Mouse (Mus musculus): ENCODE measurements around the gene Ube2n. TPM values are rescaled to one million over a fixed set of nuclear protein-coding genes. Genes with fewer than 3 reads are reported as not detected.

Gene Ube2n
- polyA plus RNA-seq, 1 experiment from 2014 or later: 365 TPM

DNA sequence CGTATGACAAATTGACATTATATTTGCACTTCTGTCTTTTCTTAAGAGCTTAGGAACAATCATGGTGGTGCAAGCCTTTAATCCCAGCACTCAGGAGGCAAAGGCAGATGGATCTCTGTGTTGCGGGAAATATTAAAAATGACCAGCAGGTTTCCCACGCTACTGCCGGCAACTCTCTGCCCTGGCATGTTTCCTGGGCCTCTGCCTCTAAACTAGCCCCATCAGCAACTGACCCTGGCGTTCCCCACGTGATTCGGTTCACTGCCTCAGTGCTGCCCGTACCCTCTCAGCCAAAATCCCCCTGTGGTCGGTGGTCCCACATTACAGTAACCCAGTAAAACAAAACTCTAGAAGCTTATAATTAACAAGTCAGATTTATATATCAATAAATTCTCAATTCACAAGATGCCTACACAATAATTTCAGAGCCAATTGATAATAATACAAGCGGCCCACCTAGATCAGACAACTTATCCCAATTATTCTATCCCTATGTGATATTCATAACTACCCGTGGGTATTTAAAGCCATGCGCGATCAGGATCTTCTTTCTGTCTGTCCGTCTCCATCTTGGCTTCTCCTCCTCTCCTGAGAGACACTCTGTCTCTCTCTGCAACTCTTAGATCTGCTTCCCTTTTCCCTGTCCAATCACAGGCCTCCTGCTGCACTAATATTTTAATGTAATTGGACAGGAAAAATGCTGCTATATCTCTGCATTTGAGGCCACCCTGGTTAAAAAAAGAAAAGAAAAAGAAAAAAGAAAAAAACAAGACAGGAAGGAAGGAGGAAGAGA, 11.3 kb upstream of the Ube2n start:
- Histone ChIP-seq H3K9ac (no peak overlapping the region), H3K27me3 (no peaks in the 10 kb centered on the region), H3K36me3 (no peaks in the 10 kb centered on the region), H3K4me3 (no peak overlapping the region), H3K4me2 (no peak overlapping the region), H3K27ac (replicated peaks) (no peak overlapping the region), H3K9me3 (no peaks in the 10 kb centered on the region), H3K4me1 (replicated peaks) (peaks cover 10% of the 10 kb centered on the region)
- 90% methylated on average over 14 of the region's 14 CpGs for WGBS
- ATAC-seq (ENCODE audit: low FRiP score, low read depth): no peak

GRCm38 (mm10) chr10:95504341-95504740, 10.6 kb upstream of the Ube2n start:
- no peak overlapping the region for H3K4me2 ChIP-seq
- H3K4me1 ChIP-seq (replicated peaks): peaks cover 10% of the 10 kb centered on the region
- no peak overlapping the region for H3K27ac ChIP-seq (replicated peaks)
- H3K27me3 ChIP-seq: no peaks in the 10 kb centered on the region
- no peak for ATAC-seq (ENCODE audit: low FRiP score, low read depth)
- H3K4me3 ChIP-seq: no peak overlapping the region
- WGBS: 54% methylated on average over 1 of the region's 1 CpGs
- no peaks in the 10 kb centered on the region for H3K36me3 ChIP-seq
- no peaks in the 10 kb centered on the region for H3K9me3 ChIP-seq
- H3K9ac ChIP-seq: no peak overlapping the region

GRCm38 (mm10) chr10:95508126-95508525, 6.8 kb upstream of the Ube2n start:
- Histone ChIP-seq H3K4me3 (no peak overlapping the region), H3K9me3 (no peaks in the 10 kb centered on the region), H3K27ac (replicated peaks) (no peak overlapping the region), H3K9ac (no peak overlapping the region), H3K4me1 (replicated peaks) (no peaks in the 10 kb centered on the region), H3K36me3 (no peaks in the 10 kb centered on the region), H3K4me2 (no peak overlapping the region), H3K27me3 (no peaks in the 10 kb centered on the region)
- WGBS: 88% methylated on average over 8 of the region's 8 CpGs
- ATAC-seq (ENCODE audit: low FRiP score, low read depth): no peak

DNA sequence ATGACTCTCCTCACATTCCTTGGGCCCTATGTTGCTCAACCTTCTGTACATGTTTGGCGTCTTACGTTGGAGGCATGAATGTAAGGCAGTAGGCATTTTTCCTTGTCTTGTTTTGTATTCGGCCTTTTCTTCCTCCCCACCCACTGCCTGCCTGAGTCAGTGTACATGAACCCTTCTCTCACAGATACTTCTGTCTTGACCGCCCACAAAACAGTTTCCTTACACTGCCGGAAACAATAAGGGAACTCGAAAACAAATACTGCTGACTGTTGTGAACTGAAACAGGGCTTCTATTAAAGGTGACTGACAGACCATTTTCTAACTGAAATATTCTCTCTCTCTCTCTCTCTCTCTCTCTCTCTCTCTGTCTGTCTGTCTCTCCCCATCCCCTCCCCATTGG, 6.2 kb upstream of the Ube2n start:
- H3K27me3 ChIP-seq: no peaks in the 10 kb centered on the region
- H3K36me3 ChIP-seq: no peaks in the 10 kb centered on the region
- peaks cover 1% of the 10 kb centered on the region for H3K4me1 ChIP-seq (replicated peaks)
- ATAC-seq (ENCODE audit: low FRiP score, low read depth): no peak
- no peak overlapping the region for H3K9ac ChIP-seq
- 69% methylated on average over 6 of the region's 6 CpGs for WGBS
- H3K27ac ChIP-seq (replicated peaks): no peak overlapping the region
- no peak overlapping the region for H3K4me3 ChIP-seq
- no peak overlapping the region for H3K4me2 ChIP-seq
- no peaks in the 10 kb centered on the region for H3K9me3 ChIP-seq

- no peak overlapping the region for H3K4me2 ChIP-seq
- no peaks in the 10 kb centered on the region for H3K9me3 ChIP-seq
- no peak overlapping the region for H3K9ac ChIP-seq
- no peaks in the 10 kb centered on the region for H3K36me3 ChIP-seq
- 71% methylated on average over 3 of the region's 3 CpGs for WGBS
- no peak overlapping the region for H3K27ac ChIP-seq (replicated peaks)
- no peak for ATAC-seq (ENCODE audit: low FRiP score, low read depth)
- H3K4me1 ChIP-seq (replicated peaks): peaks cover 6% of the 10 kb centered on the region
- H3K4me3 ChIP-seq: no peak overlapping the region
- H3K27me3 ChIP-seq: no peaks in the 10 kb centered on the region
These were observed 5.7 kb upstream of the Ube2n start for GRCm38 (mm10) chr10:95509263-95509662.

DNA sequence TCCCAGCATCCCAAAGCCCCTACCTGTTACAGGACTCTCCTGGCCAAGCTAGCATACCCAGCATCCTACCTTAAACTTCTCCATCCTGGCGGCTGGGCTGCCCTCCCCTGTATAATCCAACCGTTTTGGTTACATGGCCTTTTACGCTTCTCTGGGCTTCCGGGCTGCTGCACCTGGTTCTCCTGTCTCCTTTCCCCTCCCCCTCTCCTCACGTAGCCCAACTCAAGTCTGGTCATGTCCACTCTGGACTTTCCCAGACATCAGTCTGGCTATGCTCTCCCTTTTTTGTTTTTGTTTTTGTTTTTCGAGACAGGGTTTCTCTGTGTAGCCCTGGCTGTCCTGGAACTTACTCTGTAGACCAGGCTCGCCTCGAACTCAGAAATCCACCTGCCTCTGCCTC, 2.3 kb upstream of the Ube2n start:
- H3K9ac ChIP-seq: no peak overlapping the region
- peaks cover 19% of the 10 kb centered on the region for H3K4me1 ChIP-seq (replicated peaks)
- H3K9me3 ChIP-seq: no peaks in the 10 kb centered on the region
- ATAC-seq (ENCODE audit: low FRiP score, low read depth): no peak
- no peaks in the 10 kb centered on the region for H3K36me3 ChIP-seq
- WGBS: 89% methylated on average over 8 of the region's 8 CpGs
- no peaks in the 10 kb centered on the region for H3K27me3 ChIP-seq
- H3K27ac ChIP-seq (replicated peaks): no peak overlapping the region
- H3K4me2 ChIP-seq: no peak overlapping the region
- no peak overlapping the region for H3K4me3 ChIP-seq

DNA sequence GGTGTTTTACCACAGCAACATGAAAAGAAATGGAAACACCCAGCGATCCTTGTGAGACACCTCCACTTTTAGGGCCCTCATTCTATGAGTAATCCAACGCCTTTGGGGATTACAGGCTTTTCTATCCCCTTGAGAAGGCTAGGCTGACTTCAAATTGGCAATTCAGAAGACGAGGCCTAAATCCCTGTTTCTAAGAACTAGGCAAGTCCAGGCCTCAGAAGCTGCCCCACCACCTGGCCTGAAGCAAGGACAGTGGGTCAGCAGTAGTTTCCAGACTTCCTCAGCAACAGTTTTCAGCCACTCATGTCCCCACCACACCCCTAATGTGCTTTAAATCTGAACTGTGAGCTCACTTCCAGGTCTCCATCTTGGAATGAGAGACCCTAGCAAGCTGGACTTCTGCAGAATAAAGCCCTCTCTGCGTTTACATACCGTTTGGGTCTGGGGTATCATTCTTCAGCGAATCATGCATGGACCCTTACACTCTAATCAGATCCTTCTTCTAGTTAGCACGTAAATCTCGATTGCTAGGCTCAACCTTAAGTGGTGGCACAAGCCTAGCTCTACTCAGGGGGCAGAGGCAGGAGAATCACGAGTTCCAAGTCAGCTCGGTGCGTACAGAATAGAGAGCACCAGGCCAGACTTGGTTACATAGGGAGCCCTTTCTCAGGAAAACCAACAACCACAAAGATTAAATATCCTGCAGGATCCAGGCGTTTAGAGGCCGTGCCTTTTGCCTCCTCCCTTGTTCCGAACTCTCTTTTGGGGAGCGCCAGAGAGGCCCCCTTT, 983 bp upstream of the Ube2n start:
- no peaks in the 10 kb centered on the region for H3K9me3 ChIP-seq
- ATAC-seq (ENCODE audit: low FRiP score, low read depth): peak; percentile 24; the same call in 1 of the 2 replicates
- no peaks in the 10 kb centered on the region for H3K36me3 ChIP-seq
- H3K4me1 ChIP-seq (replicated peaks): peaks cover 29% of the 10 kb centered on the region
- H3K4me3 ChIP-seq: peak overlapping the region; percentile 91
- peak overlapping the region; percentile 62 for H3K4me2 ChIP-seq
- H3K27ac ChIP-seq (replicated peaks): peak overlapping the region; percentile 94
- no peaks in the 10 kb centered on the region for H3K27me3 ChIP-seq
- 30% methylated on average over 15 of the region's 15 CpGs for WGBS
- H3K9ac ChIP-seq: peak overlapping the region; percentile 55

- Histone ChIP-seq H3K9ac (peak overlapping the region; percentile 91), H3K27ac (replicated peaks) (peak overlapping the region; percentile 94), H3K4me3 (peak overlapping the region; percentile 91), H3K27me3 (no peaks in the 10 kb centered on the region), H3K9me3 (no peaks in the 10 kb centered on the region), H3K36me3 (no peaks in the 10 kb centered on the region), H3K4me1 (replicated peaks) (peaks cover 33% of the 10 kb centered on the region), H3K4me2 (peak overlapping the region; percentile 75)
- ATAC-seq (ENCODE audit: low FRiP score, low read depth): no peak
- under 1% methylated on average over 74 of the region's 80 CpGs for WGBS
These were observed 467 bp downstream of the Ube2n start for GRCm38 (mm10) chr10:95515293-95515931.

DNA sequence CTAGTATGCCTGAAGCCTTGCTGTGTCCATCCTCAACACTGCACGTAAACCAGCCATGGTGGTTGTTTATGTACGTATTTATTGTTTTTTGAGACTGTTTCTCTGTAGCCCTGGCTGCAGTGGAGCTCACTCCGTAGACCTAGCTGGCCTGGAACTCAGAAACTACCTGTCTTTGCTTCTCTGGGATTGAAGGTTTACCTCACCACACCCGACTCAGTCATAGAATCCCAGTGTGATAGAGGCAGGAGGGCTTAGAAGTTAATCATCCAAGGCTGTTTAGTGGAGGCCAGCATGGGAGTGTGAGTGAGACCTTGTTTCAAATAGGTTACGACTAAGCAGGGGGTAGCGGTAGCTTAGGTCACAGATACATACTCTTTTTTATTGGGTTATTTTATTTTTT, 2.7 kb downstream of the Ube2n start:
- no peaks in the 10 kb centered on the region for H3K36me3 ChIP-seq
- 91% methylated on average over 6 of the region's 6 CpGs for WGBS
- no peak overlapping the region for H3K9ac ChIP-seq
- H3K9me3 ChIP-seq: no peaks in the 10 kb centered on the region
- ATAC-seq (ENCODE audit: low FRiP score, low read depth): no peak
- no peak overlapping the region for H3K4me3 ChIP-seq
- no peak overlapping the region for H3K4me2 ChIP-seq
- peaks cover 33% of the 10 kb centered on the region for H3K4me1 ChIP-seq (replicated peaks)
- no peaks in the 10 kb centered on the region for H3K27me3 ChIP-seq
- H3K27ac ChIP-seq (replicated peaks): no peak overlapping the region

DNA sequence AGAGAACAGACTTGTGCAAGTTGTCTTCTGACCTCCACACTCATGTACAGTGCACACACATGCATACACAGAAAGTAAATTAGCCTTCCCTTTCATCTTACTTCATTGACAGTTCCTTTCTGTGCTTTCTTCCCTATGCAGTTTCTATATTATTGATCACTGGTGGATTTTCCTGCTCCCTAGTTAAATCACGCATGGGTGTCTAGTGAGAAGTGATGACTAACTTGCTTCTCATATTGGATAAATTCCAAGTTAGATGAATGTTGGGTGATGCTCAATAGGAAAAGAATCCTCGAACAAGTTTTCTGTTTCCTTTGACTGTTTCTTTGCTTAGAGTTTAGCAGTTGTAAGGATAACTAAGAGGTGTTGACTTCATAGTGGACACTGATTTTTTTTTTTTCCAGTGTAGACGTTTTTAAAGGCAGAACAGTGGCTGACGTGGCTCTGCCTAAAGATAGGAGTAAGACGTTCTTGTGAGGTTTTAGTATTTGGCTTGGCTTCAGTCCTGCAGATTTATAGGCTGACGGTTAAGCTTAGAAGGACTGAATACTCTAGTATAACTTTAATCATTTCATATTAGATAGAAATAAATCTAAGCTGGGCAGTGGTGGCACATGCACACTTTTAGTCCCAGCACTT, 10.2 kb downstream of the Ube2n start:
- no peaks in the 10 kb centered on the region for H3K9me3 ChIP-seq
- 80% methylated on average over 6 of the region's 6 CpGs for WGBS
- no peak overlapping the region for H3K4me2 ChIP-seq
- no peaks in the 10 kb centered on the region for H3K36me3 ChIP-seq
- ATAC-seq (ENCODE audit: low FRiP score, low read depth): no peak
- no peak overlapping the region for H3K4me3 ChIP-seq
- H3K27ac ChIP-seq (replicated peaks): no peak overlapping the region
- 0 out of 2 replicates have a peak, but pooled peaks cover 3% of the 10 kb centered on the region for H3K4me1 ChIP-seq (replicated peaks)
- H3K27me3 ChIP-seq: no peaks in the 10 kb centered on the region
- no peak overlapping the region for H3K9ac ChIP-seq

GRCm38 (mm10) chr10:95525871-95526270, 10.9 kb downstream of the Ube2n start:
- no peak for ATAC-seq (ENCODE audit: low FRiP score, low read depth)
- 96% methylated on average over 5 of the region's 5 CpGs for WGBS
- H3K9me3 ChIP-seq: no peaks in the 10 kb centered on the region

More at GRCm38 (mm10) chr10:95525871-95526270, 10.9 kb downstream of the Ube2n start:
- Histone ChIP-seq H3K4me3 (no peak overlapping the region), H3K27me3 (no peaks in the 10 kb centered on the region), H3K4me1 (replicated peaks) (peaks cover 9% of the 10 kb centered on the region; the same call in 1 of the 2 replicates), H3K4me2 (no peak overlapping the region), H3K36me3 (no peaks in the 10 kb centered on the region), H3K9ac (no peak overlapping the region), H3K27ac (replicated peaks) (no peak overlapping the region)

Measured in hindbrain, embryonic 15.5 days (tissue).